Mouse (Mus musculus) cortical plate, adult 2 months (tissue): ENCODE measurements around the gene Cdc42bpa. TPM values are rescaled to one million over a fixed set of nuclear protein-coding genes. Genes with fewer than 3 reads are reported as not detected.

ENCODE experiments used
- H3K27ac ChIP-seq: fragments of 200-500 bp; 2 replicates; pipeline ENCODE4 v1.5.1; 2012; ENCODE audit warnings: low read length, control low read depth, inconsistent platforms; ENCODE audit not compliant: insufficient read depth
- H3K4me1 ChIP-seq: fragments of 200-500 bp; 2 replicates; pipeline ENCODE4 v1.6.1; 2011; ENCODE audit warnings: low read length; ENCODE audit not compliant: control insufficient read depth, insufficient read depth
- H3K4me3 ChIP-seq: fragments of 200-500 bp; 2 replicates; pipeline ENCODE4 v1.5.1; 2011; ENCODE audit warnings: mild to moderate bottlenecking, low read length, control low read depth; ENCODE audit not compliant: insufficient read depth
- CTCF ChIP-seq: fragments of 200-500 bp; IDR thresholded peaks from 2 replicates; pipeline ENCODE4 v1.5.1; 2011; ENCODE audit warnings: mild to moderate bottlenecking, control low read depth, low read length; ENCODE audit not compliant: insufficient read depth; ENCODE audit errors: extremely low read depth
- POLR2A ChIP-seq: fragments of 200-500 bp; IDR thresholded peaks from 2 replicates; pipeline ENCODE4 v1.6.1; 2011; ENCODE audit warnings: mild to moderate bottlenecking, low read length, control low read depth; ENCODE audit not compliant: insufficient read depth; ENCODE audit errors: extremely low read depth
- polyA plus RNA-seq: library from polyadenylated mRNA; depleted of rRNA; stranded (reverse); fragments of >200 nt; gene quantifications from 2 replicates; pipeline ENCODE4 v1.2.3, GENCODE M21; 2012; rRNA removed

Gene Cdc42bpa
- polyA plus RNA-seq: 147 and 157 TPM in 2 replicates

DNA sequence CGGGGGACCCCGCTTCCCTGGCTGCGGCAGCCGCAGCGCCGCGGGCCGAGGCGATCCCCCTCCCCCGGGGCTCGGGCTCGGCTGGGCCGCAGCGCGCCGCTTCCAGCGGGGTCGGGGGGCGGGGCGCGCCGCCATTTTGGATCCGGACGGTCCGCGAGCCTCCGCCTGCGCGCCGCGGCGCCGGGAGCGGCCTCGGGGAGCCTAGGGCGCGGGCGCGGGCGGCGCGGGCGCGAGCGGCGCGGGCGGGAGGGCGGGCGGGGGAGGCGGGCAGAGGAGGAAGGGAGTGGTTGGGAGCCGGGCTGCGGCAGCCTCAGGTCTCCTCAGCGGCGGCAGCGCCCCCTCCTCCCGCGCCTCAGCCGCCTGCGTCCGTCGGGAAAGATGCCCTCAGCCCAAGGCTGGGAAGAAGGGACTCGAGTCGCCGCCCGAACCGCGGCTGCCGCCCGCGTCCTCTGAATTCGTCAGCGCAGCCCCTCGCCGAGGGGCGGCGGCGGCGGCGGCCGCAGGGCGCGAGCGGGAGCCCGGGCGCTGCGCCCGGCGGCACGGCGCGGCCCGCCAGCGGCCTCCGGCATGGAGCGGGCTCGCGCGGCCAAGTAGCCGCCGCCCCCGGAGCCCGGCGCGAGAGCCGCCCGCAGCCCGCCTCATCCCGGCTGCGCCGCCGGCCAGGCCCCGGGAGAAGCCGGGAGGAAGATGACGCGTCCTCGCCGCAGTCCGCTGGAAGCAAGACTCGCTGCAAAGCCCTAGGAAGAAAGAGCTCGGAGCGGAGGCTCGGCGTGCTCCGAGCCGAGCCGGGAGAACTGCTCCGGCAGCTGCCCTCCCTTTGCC lies at the start of gene Cdc42bpa:
TSS of gene Cdc42bpa (plus strand) at position 752 of the 822 bp plus-strand sequence.
- peak within 1 kb of the TSS; percentile 95 for H3K4me3 ChIP-seq
- H3K27ac ChIP-seq: peak within 1 kb of the TSS; percentile 99
- TF ChIP-seq POLR2A (peak; percentile 41; the same call in 1 of the 2 replicates), CTCF (no peak)
- no peaks in the 10 kb centered on the region; the same call in 1 of the 2 replicates for H3K4me1 ChIP-seq

GRCm38 (mm10) chr1:179913471-179913870 lies 46.8 kb upstream of the Cdc42bpa start:
- H3K4me3 ChIP-seq: no peak overlapping the region
- H3K4me1 ChIP-seq: no peaks in the 10 kb centered on the region
- no peak overlapping the region for H3K27ac ChIP-seq
- no peak for TF ChIP-seq POLR2A
- TF ChIP-seq CTCF: no peak

DNA sequence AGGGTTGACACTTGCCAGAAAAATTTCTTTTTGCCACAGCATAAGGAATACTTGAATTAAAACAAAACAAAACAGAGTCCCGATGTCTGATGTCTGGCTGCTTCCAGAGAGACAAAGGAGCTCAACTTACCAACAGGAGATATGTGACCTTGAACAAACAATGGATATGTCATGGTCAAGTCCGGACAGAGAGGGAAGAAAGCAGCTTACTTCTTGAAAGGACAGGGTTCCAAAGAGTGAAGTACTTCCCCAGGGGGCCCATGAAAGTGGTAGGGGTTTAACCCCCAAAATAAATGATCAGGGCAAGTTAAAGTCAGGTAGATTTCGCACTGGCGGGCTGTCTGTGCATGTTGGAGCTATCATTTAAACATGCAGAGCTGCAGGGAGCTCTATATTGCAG lies 43.2 kb upstream of the Cdc42bpa start:
- TF ChIP-seq POLR2A (no peak), CTCF (no peak)
- no peaks in the 10 kb centered on the region for H3K4me1 ChIP-seq
- H3K4me3 ChIP-seq: no peak overlapping the region
- no peak overlapping the region for H3K27ac ChIP-seq

GRCm38 (mm10) chr1:179917481-179917880 lies 42.8 kb upstream of the Cdc42bpa start:
- TF ChIP-seq POLR2A (no peak), CTCF (no peak)
- Histone ChIP-seq H3K4me3 (no peak overlapping the region), H3K27ac (no peak overlapping the region), H3K4me1 (no peaks in the 10 kb centered on the region)

GRCm38 (mm10) chr1:179919656-179920436 lies 40.4 kb upstream of the Cdc42bpa start:
- Histone ChIP-seq H3K4me1 (no peaks in the 10 kb centered on the region), H3K27ac (no peak overlapping the region), H3K4me3 (no peak overlapping the region)
- TF ChIP-seq CTCF: no peak
- TF ChIP-seq POLR2A: no peak

- Histone ChIP-seq H3K4me3 (no peak overlapping the region), H3K4me1 (no peaks in the 10 kb centered on the region), H3K27ac (no peak overlapping the region)
- no peak for TF ChIP-seq CTCF
- no peak for TF ChIP-seq POLR2A
Observed at GRCm38 (mm10) chr1:179923661-179924405, 36.4 kb upstream of the Cdc42bpa start.

DNA sequence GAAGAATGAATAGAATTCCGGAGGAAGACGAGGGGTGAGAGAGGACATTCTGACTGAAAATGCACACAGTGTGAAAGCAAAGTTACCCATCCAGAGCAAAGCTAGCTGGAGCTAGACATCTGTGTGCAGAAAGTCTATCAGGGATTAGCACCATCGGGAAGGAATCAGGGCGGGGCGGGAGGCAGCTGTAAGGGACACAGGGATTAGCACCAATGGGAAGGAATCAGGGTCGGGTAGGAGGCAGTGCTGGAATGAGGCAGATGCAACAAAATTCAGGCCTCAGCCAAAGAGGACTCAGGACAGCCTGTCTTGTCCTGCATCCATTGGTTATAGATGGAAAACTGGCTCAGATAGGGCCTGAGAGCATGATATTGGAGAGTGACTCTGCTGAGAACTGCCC lies 34.0 kb upstream of the Cdc42bpa start:
- TF ChIP-seq POLR2A (no peak), CTCF (no peak)
- no peaks in the 10 kb centered on the region for H3K4me1 ChIP-seq
- no peak overlapping the region for H3K27ac ChIP-seq
- H3K4me3 ChIP-seq: no peak overlapping the region

DNA sequence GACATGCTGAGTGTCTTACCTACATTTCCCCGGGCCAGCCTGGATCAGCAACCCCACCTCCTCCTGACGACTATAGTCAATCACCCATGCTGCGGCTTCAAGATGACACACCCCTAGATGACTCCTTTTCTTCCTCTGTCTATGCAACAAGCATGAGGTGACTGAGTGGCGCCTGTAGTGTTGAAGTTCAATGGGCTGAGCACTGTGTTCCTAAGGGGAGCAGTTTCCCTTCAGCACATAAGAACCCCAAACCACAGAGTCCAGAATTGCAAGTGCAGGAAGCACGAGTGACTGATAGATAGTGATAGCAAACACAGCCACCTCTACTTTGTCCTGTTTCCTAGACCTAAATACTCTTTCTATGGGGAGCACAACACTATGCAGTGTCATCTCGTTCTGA lies 33.2 kb upstream of the Cdc42bpa start:
- H3K27ac ChIP-seq: no peak overlapping the region
- no peaks in the 10 kb centered on the region for H3K4me1 ChIP-seq
- H3K4me3 ChIP-seq: no peak overlapping the region
- TF ChIP-seq POLR2A: no peak
- no peak for TF ChIP-seq CTCF

- no peak overlapping the region for H3K4me3 ChIP-seq
- TF ChIP-seq CTCF (0 out of 2 replicates have a peak, but pooled peaks have one; percentile 3), POLR2A (no peak)
- H3K27ac ChIP-seq: no peak overlapping the region
- no peaks in the 10 kb centered on the region for H3K4me1 ChIP-seq
Observed at GRCm38 (mm10) chr1:179928822-179929221, 31.4 kb upstream of the Cdc42bpa start.

- no peak overlapping the region for H3K4me3 ChIP-seq
- no peak for TF ChIP-seq POLR2A
- no peak for TF ChIP-seq CTCF
- H3K27ac ChIP-seq: peak overlapping the region; percentile 82
- no peaks in the 10 kb centered on the region for H3K4me1 ChIP-seq
Observed at GRCm38 (mm10) chr1:179931247-179931646, 29.0 kb upstream of the Cdc42bpa start.
